Mouse (Mus musculus): ENCODE measurements around the gene Bcl11b. TPM values are rescaled to one million over a fixed set of nuclear protein-coding genes. Genes with fewer than 3 reads are reported as not detected.

The Bcl11b gene
- total and polyA plus RNA-seq, 2 experiments from 2014 or later = 18.9 to 56.8 TPM

DNA sequence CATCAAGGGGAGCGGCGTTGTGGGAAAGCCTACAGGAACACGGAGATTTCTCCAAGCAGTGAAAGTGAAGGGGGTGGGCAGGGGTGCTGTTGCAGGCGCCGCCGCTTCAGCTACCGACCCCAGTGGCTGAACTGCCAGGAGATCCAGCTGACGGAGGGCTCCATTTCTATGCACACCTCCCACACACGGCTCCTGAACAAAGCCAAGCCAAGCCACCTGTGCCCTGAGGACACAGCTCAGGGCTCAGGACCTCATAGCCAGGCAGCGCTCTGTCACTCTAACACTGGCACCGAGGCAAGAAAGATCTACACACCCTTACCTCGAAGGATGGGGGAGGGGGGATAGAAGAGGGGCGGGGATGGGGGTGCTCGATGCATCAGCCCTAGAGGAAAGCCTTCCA is 25.3 kb downstream of the Bcl11b start:
- no peaks in the 10 kb centered on the region for H3K36me3 ChIP-seq (ENCODE audit: insufficient read depth, low read length)
- H3K27ac ChIP-seq (ENCODE audit: low read depth, low read length) = peak overlapping the region; percentile 73
- no peak overlapping the region for H3K4me3 ChIP-seq (ENCODE audit: low read depth, low read length)
- no peak for TF ChIP-seq CTCF (IDR thresholded peaks at IDR 0.05)
- no peaks in the 10 kb centered on the region for H3K27me3 ChIP-seq (ENCODE audit: insufficient read depth, low read length)
- WGBS = 23% methylated on average over 14 of the region's 14 CpGs
- H3K4me1 ChIP-seq (ENCODE audit: insufficient read depth, low read length) = peaks cover 10% of the 10 kb centered on the region; the same call in 1 of the 2 replicates
- 0 out of 2 replicates have a peak overlapping the region, but pooled peaks have one; percentile 33 for H3K9ac ChIP-seq (replicated peaks; ENCODE audit: low read length, poor library complexity, severe bottlenecking)
- H3K4me2 ChIP-seq (ENCODE audit: low read depth, low read length, poor library complexity, severe bottlenecking) = peak overlapping the region; percentile 48
- ATAC-seq (ENCODE audit: low FRiP score) = no peak; the same call in 1 of the 2 replicates
- no peak for DNase-seq (ENCODE audit: low spot score)
- H3K9me3 ChIP-seq (ENCODE audit: low read length) = no peaks in the 10 kb centered on the region

GRCm38 (mm10) chr12:107977534-107977933 is 25.9 kb downstream of the Bcl11b start:
- peak overlapping the region; percentile 48 for H3K4me2 ChIP-seq (ENCODE audit: low read depth, low read length, poor library complexity, severe bottlenecking)
- no peaks in the 10 kb centered on the region for H3K36me3 ChIP-seq (ENCODE audit: insufficient read depth, low read length)
- 13% methylated on average over 9 of the region's 9 CpGs for WGBS
- peak overlapping the region; percentile 73 for H3K27ac ChIP-seq (ENCODE audit: low read depth, low read length)
- no peaks in the 10 kb centered on the region for H3K27me3 ChIP-seq (ENCODE audit: insufficient read depth, low read length)
- H3K4me3 ChIP-seq (ENCODE audit: low read depth, low read length) = peak overlapping the region; percentile 22; the same call in 1 of the 2 replicates
- 0 out of 2 replicates have a peak overlapping the region, but pooled peaks have one; percentile 33 for H3K9ac ChIP-seq (replicated peaks; ENCODE audit: low read length, poor library complexity, severe bottlenecking)
- no peaks in the 10 kb centered on the region for H3K9me3 ChIP-seq (ENCODE audit: low read length)
- TF ChIP-seq CTCF (IDR thresholded peaks at IDR 0.05) = no peak
- peaks cover 10% of the 10 kb centered on the region; the same call in 1 of the 2 replicates for H3K4me1 ChIP-seq (ENCODE audit: insufficient read depth, low read length)
- DNase-seq (ENCODE audit: low spot score) = no peak
- no peak for ATAC-seq (ENCODE audit: low FRiP score)

GRCm38 (mm10) chr12:107977086-107977485 is 26.3 kb downstream of the Bcl11b start:
- DNase-seq (ENCODE audit: low spot score) (no peak), ATAC-seq (ENCODE audit: low FRiP score) (no peak)
- Histone ChIP-seq H3K4me1 (ENCODE audit: insufficient read depth, low read length) (peaks cover 10% of the 10 kb centered on the region; the same call in 1 of the 2 replicates), H3K27me3 (ENCODE audit: insufficient read depth, low read length) (no peaks in the 10 kb centered on the region), H3K4me3 (ENCODE audit: low read depth, low read length) (peak overlapping the region; percentile 22; the same call in 1 of the 2 replicates), H3K9me3 (ENCODE audit: low read length) (no peaks in the 10 kb centered on the region), H3K36me3 (ENCODE audit: insufficient read depth, low read length) (no peaks in the 10 kb centered on the region), H3K27ac (ENCODE audit: low read depth, low read length) (peak overlapping the region; percentile 73), H3K9ac (replicated peaks; ENCODE audit: low read length, poor library complexity, severe bottlenecking) (peak overlapping the region; percentile 51; the same call in 1 of the 2 replicates), H3K4me2 (ENCODE audit: low read depth, low read length, poor library complexity, severe bottlenecking) (peak overlapping the region; percentile 48)
- WGBS = 33% methylated on average over 8 of the region's 8 CpGs
- TF ChIP-seq CTCF (IDR thresholded peaks at IDR 0.05) = peak; percentile 4; the same call in 1 of the 2 replicates

GRCm38 (mm10) chr12:107976571-107977001 is 26.8 kb downstream of the Bcl11b start:
- peak; percentile 68 for TF ChIP-seq CTCF (IDR thresholded peaks at IDR 0.05)
- DNase-seq (ENCODE audit: low spot score) = peak; percentile 78
- peak overlapping the region; percentile 73 for H3K27ac ChIP-seq (ENCODE audit: low read depth, low read length)
- no peaks in the 10 kb centered on the region for H3K36me3 ChIP-seq (ENCODE audit: insufficient read depth, low read length)
- peaks cover 13% of the 10 kb centered on the region; the same call in 1 of the 2 replicates for H3K4me1 ChIP-seq (ENCODE audit: insufficient read depth, low read length)
- H3K9me3 ChIP-seq (ENCODE audit: low read length) = no peaks in the 10 kb centered on the region
- no peaks in the 10 kb centered on the region for H3K27me3 ChIP-seq (ENCODE audit: insufficient read depth, low read length)
- peak overlapping the region; percentile 22 for H3K4me3 ChIP-seq (ENCODE audit: low read depth, low read length)
- ATAC-seq (ENCODE audit: low FRiP score) = no peak
- 20% methylated on average over 22 of the region's 22 CpGs for WGBS
- peak overlapping the region; percentile 48 for H3K4me2 ChIP-seq (ENCODE audit: low read depth, low read length, poor library complexity, severe bottlenecking)
- peak overlapping the region; percentile 51; the same call in 1 of the 2 replicates for H3K9ac ChIP-seq (replicated peaks; ENCODE audit: low read length, poor library complexity, severe bottlenecking)

DNA sequence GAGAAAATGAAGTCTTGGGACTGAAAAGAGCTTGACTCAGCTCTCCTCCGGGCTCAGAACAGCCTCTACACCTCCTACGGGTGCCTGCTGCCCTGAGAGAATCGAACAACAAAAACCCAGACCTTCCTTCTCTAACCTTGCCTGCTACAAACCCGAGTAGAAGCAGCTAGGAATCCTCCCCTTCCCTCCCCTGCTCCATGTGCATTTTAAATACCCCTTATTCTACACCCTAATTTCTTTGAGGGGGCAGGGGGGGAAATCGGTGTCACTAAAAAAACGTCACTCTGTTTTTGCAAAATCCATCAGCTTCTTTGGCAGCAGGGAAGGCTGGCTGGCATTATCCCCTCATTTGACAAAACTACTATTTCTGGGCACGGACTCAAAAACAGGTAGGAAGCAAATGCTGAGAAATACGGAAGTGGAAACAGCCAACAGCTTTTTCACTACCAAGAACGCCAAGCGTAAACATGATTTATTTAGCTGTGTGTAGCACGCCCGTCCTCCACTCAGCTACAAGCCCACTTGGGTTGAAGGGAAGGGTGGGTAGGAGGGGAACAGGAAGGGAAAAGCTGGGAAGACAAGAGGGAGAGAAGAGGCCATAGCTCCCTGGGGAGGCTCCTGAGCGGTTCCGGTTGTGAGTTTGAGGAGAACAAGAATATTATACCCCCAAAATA is 27.4 kb downstream of the Bcl11b start:
- H3K4me2 ChIP-seq (ENCODE audit: low read depth, low read length, poor library complexity, severe bottlenecking) = peak overlapping the region; percentile 48
- DNase-seq (ENCODE audit: low spot score) = peak; percentile 44
- 19% methylated on average over 14 of the region's 14 CpGs for WGBS

GRCm38 (mm10) chr12:107975479-107975896 is 27.9 kb downstream of the Bcl11b start:
- ATAC-seq (ENCODE audit: low FRiP score) = no peak
- no peaks in the 10 kb centered on the region for H3K9me3 ChIP-seq (ENCODE audit: low read length)
- no peaks in the 10 kb centered on the region for H3K27me3 ChIP-seq (ENCODE audit: insufficient read depth, low read length)
- H3K4me1 ChIP-seq (ENCODE audit: insufficient read depth, low read length) = peaks cover 16% of the 10 kb centered on the region; the same call in 1 of the 2 replicates
- no peak overlapping the region for H3K4me3 ChIP-seq (ENCODE audit: low read depth, low read length)
- no peak for TF ChIP-seq CTCF (IDR thresholded peaks at IDR 0.05)
- WGBS = 57% methylated on average over 10 of the region's 10 CpGs
- peak overlapping the region; percentile 48 for H3K4me2 ChIP-seq (ENCODE audit: low read depth, low read length, poor library complexity, severe bottlenecking)
- peak overlapping the region; percentile 73 for H3K27ac ChIP-seq (ENCODE audit: low read depth, low read length)
- H3K9ac ChIP-seq (replicated peaks; ENCODE audit: low read length, poor library complexity, severe bottlenecking) = peak overlapping the region; percentile 51
- no peaks in the 10 kb centered on the region for H3K36me3 ChIP-seq (ENCODE audit: insufficient read depth, low read length)
- no peak for DNase-seq (ENCODE audit: low spot score)

More for the DNA sequence above, 27.4 kb downstream of the Bcl11b start:
- no peak for ATAC-seq (ENCODE audit: low FRiP score)
- H3K4me3 ChIP-seq (ENCODE audit: low read depth, low read length) = peak overlapping the region; percentile 22
- no peak for TF ChIP-seq CTCF (IDR thresholded peaks at IDR 0.05)
- no peaks in the 10 kb centered on the region for H3K9me3 ChIP-seq (ENCODE audit: low read length)
- H3K27me3 ChIP-seq (ENCODE audit: insufficient read depth, low read length) = no peaks in the 10 kb centered on the region
- H3K36me3 ChIP-seq (ENCODE audit: insufficient read depth, low read length) = no peaks in the 10 kb centered on the region
- H3K4me1 ChIP-seq (ENCODE audit: insufficient read depth, low read length) = peaks cover 16% of the 10 kb centered on the region; the same call in 1 of the 2 replicates
- peak overlapping the region; percentile 51 for H3K9ac ChIP-seq (replicated peaks; ENCODE audit: low read length, poor library complexity, severe bottlenecking)
- peak overlapping the region; percentile 73 for H3K27ac ChIP-seq (ENCODE audit: low read depth, low read length)
